Mouse (Mus musculus) MEL (cell line): Measurements from ENCODE around the gene Rab11fip3. TPM values are rescaled to one million over a fixed set of nuclear protein-coding genes. Genes with fewer than 3 reads are reported as not detected.

ENCODE experiments used
- DNase-seq: peaks from one replicate; pipeline ENCODE4 v3.0.0; 2011; ENCODE audit warnings: low read depth, low spot score
- H3K27ac ChIP-seq: 2 replicates; pipeline ENCODE4 v1.5.1; 2012; ENCODE audit warnings: low read depth, mild to moderate bottlenecking, control low read depth, low read length, moderate library complexity; ENCODE audit not compliant: control insufficient read depth
- H3K27me3 ChIP-seq, 2 experiments: fragments of 150-350 bp in 1 of 2; sonication (generic) in 1 of 2; 2 replicates each; pipeline ENCODE4 v1.6.1; 2012; ENCODE audit warnings: low read length in 2 of 2, mild to moderate bottlenecking in 2 of 2, improper control_type of control experiment in 1 of 2, moderate library complexity in 1 of 2; ENCODE audit not compliant: insufficient read depth in 2 of 2, control insufficient read depth in 1 of 2
- H3K36me3 ChIP-seq, 2 experiments: 2 replicates each; pipeline ENCODE4 v1.6.1; 2012 to 2014; ENCODE audit warnings: low read length in 2 of 2, improper control_type of control experiment in 1 of 2, inconsistent platforms in 1 of 2, mild to moderate bottlenecking in 1 of 2; ENCODE audit not compliant: insufficient read depth in 2 of 2, control insufficient read depth in 1 of 2
- H3K4me1 ChIP-seq, 2 experiments: fragments of 150-350 bp in 1 of 2; sonication (generic) in 1 of 2; 2 replicates each; pipeline ENCODE4 v1.6.1; 2012; ENCODE audit warnings: low read length in 2 of 2, improper control_type of control experiment in 1 of 2, mild to moderate bottlenecking in 1 of 2; ENCODE audit not compliant: insufficient read depth in 2 of 2, control insufficient read depth in 1 of 2
- H3K4me3 ChIP-seq, 2 experiments: fragments of 150-350 bp in 1 of 2; sonication (generic) in 1 of 2; 2 replicates each; pipeline ENCODE4 v1.5.1; 2012; ENCODE audit warnings: low read depth in 2 of 2, low read length in 2 of 2, mild to moderate bottlenecking in 2 of 2, moderate library complexity in 2 of 2, control low read depth in 1 of 2, improper control_type of control experiment in 1 of 2; ENCODE audit not compliant: control insufficient read depth in 1 of 2, insufficient read depth in 1 of 2
- H3K79me2 ChIP-seq: 2 replicates; pipeline ENCODE4 v1.6.1; 2012; ENCODE audit warnings: mild to moderate bottlenecking, low read length, moderate library complexity; ENCODE audit not compliant: control insufficient read depth, poor library complexity, insufficient read depth
- H3K9ac ChIP-seq: 2 replicates; pipeline ENCODE4 v1.6.1; 2012; ENCODE audit warnings: low read depth, mild to moderate bottlenecking, control low read depth, low read length, moderate library complexity; ENCODE audit not compliant: control insufficient read depth, poor library complexity, severe bottlenecking
- H3K9me3 ChIP-seq: fragments of 150-350 bp; sonication (generic); replicated peaks from 2 replicates; pipeline ENCODE4 v1.6.1; 2012; ENCODE audit warnings: mild to moderate bottlenecking, low read length, improper control_type of control experiment, moderate library complexity; ENCODE audit not compliant: insufficient read depth
- CHD1 ChIP-seq: IDR thresholded peaks from 2 replicates; pipeline ENCODE4 v1.6.1; 2012; ENCODE audit warnings: low read depth, mild to moderate bottlenecking, inconsistent platforms, low read length, improper control_type of control experiment
- CHD2 ChIP-seq: IDR thresholded peaks from 2 replicates; pipeline ENCODE4 v1.6.1; 2011; ENCODE audit warnings: low read length, improper control_type of control experiment
- CTCF ChIP-seq, 3 experiments: IDR thresholded peaks in 2 of 3; conservative IDR thresholded peaks in 1 of 3; 2 replicates each; pipeline ENCODE4 v1.5.1; 2011 to 2012; ENCODE audit warnings: low read length in 3 of 3, low read depth in 2 of 3, mild to moderate bottlenecking in 2 of 3, improper control_type of control experiment in 1 of 3, inconsistent platforms in 1 of 3, mixed read lengths in 1 of 3, moderate library complexity in 1 of 3; ENCODE audit not compliant: control insufficient read depth in 1 of 3, insufficient read depth in 1 of 3, poor library complexity in 1 of 3, severe bottlenecking in 1 of 3
- E2F4 ChIP-seq: IDR thresholded peaks from 2 replicates; pipeline ENCODE4 v1.6.1; 2011; ENCODE audit warnings: low read depth, low read length, improper control_type of control experiment, borderline replicate concordance
- ETS1 ChIP-seq: IDR thresholded peaks from 2 replicates; pipeline ENCODE4 v1.6.1; 2012; ENCODE audit warnings: low read depth, mild to moderate bottlenecking, inconsistent platforms, low read length, improper control_type of control experiment, moderate library complexity
- HCFC1 ChIP-seq: IDR thresholded peaks from 2 replicates; pipeline ENCODE4 v1.6.1; 2012; ENCODE audit warnings: low read depth, mild to moderate bottlenecking, inconsistent platforms, low read length, improper control_type of control experiment, moderate library complexity
- KAT2A ChIP-seq: conservative IDR thresholded peaks from 2 replicates; pipeline ENCODE4 v1.6.1; 2012; ENCODE audit warnings: low read depth, low read length, improper control_type of control experiment, inconsistent platforms
- MAFK ChIP-seq: IDR thresholded peaks from 2 replicates; pipeline ENCODE4 v1.6.1; 2011; ENCODE audit warnings: low read depth, mild to moderate bottlenecking, low read length, improper control_type of control experiment, borderline replicate concordance
- MAZ ChIP-seq: IDR thresholded peaks from 2 replicates; pipeline ENCODE4 v1.6.1; 2012; ENCODE audit warnings: low read depth, mild to moderate bottlenecking, inconsistent platforms, low read length, improper control_type of control experiment
- MEF2A ChIP-seq: IDR thresholded peaks from 2 replicates; pipeline ENCODE4 v1.6.1; 2014; ENCODE audit warnings: low read depth, mild to moderate bottlenecking, inconsistent platforms, low read length, improper control_type of control experiment; ENCODE audit not compliant: poor library complexity, insufficient replicate concordance, severe bottlenecking; ENCODE audit errors: extremely low read depth
- MYB ChIP-seq: IDR thresholded peaks from 2 replicates; pipeline ENCODE4 v1.6.1; 2011; ENCODE audit warnings: mild to moderate bottlenecking, low read depth, low read length, improper control_type of control experiment
- MYC ChIP-seq: IDR thresholded peaks from 2 replicates; pipeline ENCODE4 v1.6.1; 2011; ENCODE audit warnings: low read depth, mild to moderate bottlenecking, low read length, improper control_type of control experiment, moderate library complexity
- NELFE ChIP-seq: IDR thresholded peaks from 2 replicates; pipeline ENCODE4 v1.6.1; 2011; ENCODE audit warnings: low read depth, low read length, improper control_type of control experiment
- NRF1 ChIP-seq: IDR thresholded peaks from 2 replicates; pipeline ENCODE4 v1.6.1; 2014; ENCODE audit warnings: low read depth, mild to moderate bottlenecking, inconsistent platforms, low read length, improper control_type of control experiment, moderate library complexity; ENCODE audit not compliant: poor library complexity, insufficient read depth, severe bottlenecking
- POLR2A ChIP-seq, 2 experiments: IDR thresholded peaks; 2 replicates each; pipeline ENCODE4 v1.6.1; 2011 to 2012; ENCODE audit warnings: low read length in 2 of 2, mild to moderate bottlenecking in 2 of 2, control low read depth in 1 of 2, improper control_type of control experiment in 1 of 2, low read depth in 1 of 2, moderate library complexity in 1 of 2; ENCODE audit not compliant: control insufficient read depth in 1 of 2, insufficient read depth in 1 of 2, poor library complexity in 1 of 2
- POLR2AphosphoS2 ChIP-seq: IDR thresholded peaks from 2 replicates; pipeline ENCODE4 v1.6.1; 2011; ENCODE audit warnings: low read length, improper control_type of control experiment
- RAD21 ChIP-seq: IDR thresholded peaks from 2 replicates; pipeline ENCODE4 v1.6.1; 2011; ENCODE audit warnings: mild to moderate bottlenecking, low read depth, low read length, improper control_type of control experiment
- RCOR1 ChIP-seq: IDR thresholded peaks from 2 replicates; pipeline ENCODE4 v1.6.1; 2012; ENCODE audit warnings: low read depth, mild to moderate bottlenecking, inconsistent platforms, low read length, improper control_type of control experiment
- SIN3A ChIP-seq: IDR thresholded peaks from 2 replicates; pipeline ENCODE4 v1.6.1; 2012; ENCODE audit warnings: low read length, improper control_type of control experiment, inconsistent platforms
- TAL1 ChIP-seq: IDR thresholded peaks from 2 replicates; pipeline ENCODE4 v1.6.1; 2012; ENCODE audit warnings: mild to moderate bottlenecking, inconsistent platforms, low read length, moderate library complexity, mixed read lengths
- TBP ChIP-seq: IDR thresholded peaks from 2 replicates; pipeline ENCODE4 v1.8.0; 2011; ENCODE audit warnings: low read depth, low read length, improper control_type of control experiment
- TCF12 ChIP-seq: IDR thresholded peaks from 2 replicates; pipeline ENCODE4 v1.6.1; 2014; ENCODE audit warnings: low read depth, mild to moderate bottlenecking, inconsistent platforms, low read length, improper control_type of control experiment, moderate library complexity
- UBTF ChIP-seq: IDR thresholded peaks from 2 replicates; pipeline ENCODE4 v1.6.1; 2012; ENCODE audit warnings: low read depth, mild to moderate bottlenecking, inconsistent platforms, low read length, improper control_type of control experiment, moderate library complexity, borderline replicate concordance; ENCODE audit not compliant: insufficient read depth
- USF1 ChIP-seq: IDR thresholded peaks from 2 replicates; pipeline ENCODE4 v1.6.1; 2014; ENCODE audit warnings: low read depth, mild to moderate bottlenecking, inconsistent platforms, low read length, improper control_type of control experiment, moderate library complexity
- USF2 ChIP-seq, 2 experiments: IDR thresholded peaks; 2 replicates each; pipeline ENCODE4 v1.6.1; 2011 to 2012; ENCODE audit warnings: improper control_type of control experiment in 2 of 2, low read length in 2 of 2, borderline replicate concordance in 1 of 2, inconsistent platforms in 1 of 2, low read depth in 1 of 2, mild to moderate bottlenecking in 1 of 2; ENCODE audit not compliant: insufficient read depth in 1 of 2
- ZC3H11A ChIP-seq: IDR thresholded peaks from 2 replicates; pipeline ENCODE4 v1.6.1; 2012; ENCODE audit warnings: low read depth, mild to moderate bottlenecking, inconsistent platforms, low read length, improper control_type of control experiment
- ZKSCAN1 ChIP-seq: IDR thresholded peaks from 2 replicates; pipeline ENCODE4 v1.6.1; 2012; ENCODE audit warnings: low read depth, mild to moderate bottlenecking, inconsistent platforms, low read length, improper control_type of control experiment, moderate library complexity
- ZMIZ1 ChIP-seq: IDR thresholded peaks from 2 replicates; pipeline ENCODE4 v1.6.1; 2012; ENCODE audit warnings: low read depth, mild to moderate bottlenecking, inconsistent platforms, low read length, improper control_type of control experiment, moderate library complexity
- ZNF384 ChIP-seq: IDR thresholded peaks from 2 replicates; pipeline ENCODE4 v1.6.1; 2012; ENCODE audit warnings: low read depth, mild to moderate bottlenecking, inconsistent platforms, low read length, improper control_type of control experiment
- polyA plus RNA-seq, 2 experiments: library from polyadenylated mRNA; stranded (reverse) in 1 of 2; unstranded in 1 of 2; fragments of >175 nt in 1 of 2; fragments of >200 nt in 1 of 2; gene quantifications; 2 replicates each; pipeline versions ENCODE4 v1.2.1 to v1.2.4; 2012; ENCODE audit warnings: low replicate concordance in 2 of 2, low read depth in 1 of 2; ENCODE audit not compliant: insufficient read length in 2 of 2, insufficient read depth in 1 of 2, missing spikeins in 1 of 2
- total RNA-seq: library from RNA; depleted of rRNA; stranded (reverse); fragments of 300-350 nt; gene quantifications from 2 replicates; pipeline ENCODE4 v1.2.3, GENCODE M21; 2012

Rab11fip3 gene
- total and polyA plus RNA-seq, 3 experiments: 3.2 to 18.9 TPM; not detected in 1

GRCm38 (mm10) chr17:26110156-26110555 lies 40.8 kb upstream of the Rab11fip3 start:
- Histone ChIP-seq H3K4me3 (no peak overlapping the region), H3K4me1 (peaks cover 4 to 12% of the 10 kb centered on the region in 2 experiments), H3K27ac (no peak overlapping the region), H3K9ac (no peak overlapping the region), H3K9me3 (no peaks in the 10 kb centered on the region), H3K36me3 (peaks cover 0 to 5% of the 10 kb centered on the region in 2 experiments; a peak in 2 of 4 replicates), H3K79me2 (no peaks in the 10 kb centered on the region; the same call in 1 of the 2 replicates), H3K27me3 (no peaks in the 10 kb centered on the region; a peak in 1 of 4 replicates)
- TF ChIP-seq USF1 (no peak), UBTF (no peak), MAZ (no peak), CTCF (IDR thresholded peaks at IDR 0.05 in 2 of 3, conservative IDR thresholded peaks at IDR 0.05 in 1 of 3; ENCODE audit: control insufficient read depth in 1 of 3, insufficient read depth in 1 of 3, low read depth in 2 of 3, low read length in 3 of 3, poor library complexity in 1 of 3, severe bottlenecking in 1 of 3) (no peak), ZC3H11A (no peak), ZMIZ1 (no peak), MYC (no peak), ZKSCAN1 (no peak), CHD1 (no peak), MEF2A (no peak), TCF12 (no peak), USF2 (IDR thresholded peaks at IDR 0.05; ENCODE audit: borderline replicate concordance in 1 of 2, insufficient read depth in 1 of 2, low read depth in 1 of 2, low read length in 2 of 2) (no peak), POLR2AphosphoS2 (no peak), SIN3A (no peak), POLR2A (IDR thresholded peaks at IDR 0.05; ENCODE audit: control insufficient read depth in 1 of 2, insufficient read depth in 1 of 2, low read depth in 1 of 2, low read length in 2 of 2, poor library complexity in 1 of 2) (no peak), ETS1 (no peak), MYB (no peak), CHD2 (no peak), TBP (no peak)
- no peak for DNase-seq

- no peak overlapping the region; a peak in 1 of 4 replicates for H3K4me3 ChIP-seq
- H3K79me2 ChIP-seq: no peaks in the 10 kb centered on the region
- H3K4me1 ChIP-seq: peaks cover 2 to 10% of the 10 kb centered on the region in 2 experiments
- H3K9me3 ChIP-seq: no peaks in the 10 kb centered on the region
- peak overlapping the region; percentile 1; the same call in 1 of the 2 replicates for H3K27ac ChIP-seq
- peaks cover 0 to 11% of the 10 kb centered on the region in 2 experiments; a peak in 2 of 4 replicates for H3K36me3 ChIP-seq
- TF ChIP-seq HCFC1 (no peak), ZNF384 (peak; percentile 82), RAD21 (no peak), MAZ (peak; percentile 68), SIN3A (no peak), E2F4 (no peak), NELFE (no peak), KAT2A (no peak), ZMIZ1 (no peak), USF1 (no peak), RCOR1 (no peak), NRF1 (no peak), TAL1 (no peak), TBP (no peak), MAFK (no peak)
- DNase-seq: peak; percentile 39
- H3K27me3 ChIP-seq: no peaks in the 10 kb centered on the region; a peak in 1 of 4 replicates
- H3K9ac ChIP-seq: no peak overlapping the region
These were observed 36.3 kb upstream of the Rab11fip3 start for GRCm38 (mm10) chr17:26105619-26106018.
